Mouse (Mus musculus): ENCODE results near the gene Lexm.

DNA sequence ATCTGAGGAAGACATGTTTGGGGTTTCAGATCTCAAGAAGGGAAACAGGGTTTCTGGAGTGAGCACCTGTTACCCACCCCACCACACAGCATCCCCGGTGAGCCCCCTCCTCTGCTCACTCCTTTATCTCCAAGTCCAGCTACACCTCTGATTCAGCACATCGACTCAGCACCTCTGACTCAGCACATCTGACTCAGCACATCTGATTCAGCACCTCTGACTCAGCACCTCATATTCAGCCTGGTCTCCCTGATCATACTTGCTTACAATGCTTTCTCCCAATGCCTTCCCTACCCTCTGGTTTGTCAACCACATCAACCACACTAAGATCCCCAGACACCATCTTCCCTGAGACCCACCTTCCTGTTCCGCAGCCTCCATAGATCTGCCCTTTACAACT, 3.5 kb downstream of the Lexm start:
- TF ChIP-seq CTCF (IDR thresholded peaks at IDR 0.05; ENCODE audit: low read depth), result no peak
- TF ChIP-seq EP300 (IDR thresholded peaks at IDR 0.05; ENCODE audit: low read depth), result no peak

All from heart, postnatal 0 days (tissue).